Mouse (Mus musculus) inflammation-experienced regulatory T-cells, adult 6 months (primary cell): ENCODE data around the gene Cox7a2. TPM values are rescaled to one million over a fixed set of nuclear protein-coding genes. Genes with fewer than 3 reads are reported as not detected.

Source experiments
- ATAC-seq: one replicate; pipeline ENCODE4 v1.8.0; 2017
- polyA plus RNA-seq, 3 experiments: library from polyadenylated mRNA; unstranded; fragments of 100-300 nt; shearing (Covaris generic); gene quantifications; one replicate each; pipeline ENCODE4 v1.2.1; 2017

The Cox7a2 gene
- polyA plus RNA-seq, 3 experiments from 2014 or later = 249 to 393 (median 268) TPM

DNA sequence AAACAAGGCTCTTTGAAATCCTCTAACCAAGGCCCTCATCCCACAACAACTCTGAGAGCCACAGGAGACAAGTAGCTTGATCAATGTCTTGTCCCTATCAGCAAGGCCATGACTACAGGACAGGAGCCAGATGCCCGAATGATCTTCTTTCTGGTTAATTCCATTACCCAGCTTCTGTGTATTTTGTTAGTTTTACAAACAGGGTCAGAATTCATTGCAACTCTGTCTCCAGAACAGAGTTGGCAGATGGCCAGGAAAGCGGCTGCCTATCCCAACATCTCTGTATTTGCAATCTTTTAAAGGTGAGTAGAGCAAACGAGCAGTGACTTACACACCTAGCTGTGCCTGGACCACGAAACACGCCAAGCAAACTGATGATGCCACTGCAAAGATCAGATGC, 29.4 kb downstream of the Cox7a2 start:
- no peak for ATAC-seq

DNA sequence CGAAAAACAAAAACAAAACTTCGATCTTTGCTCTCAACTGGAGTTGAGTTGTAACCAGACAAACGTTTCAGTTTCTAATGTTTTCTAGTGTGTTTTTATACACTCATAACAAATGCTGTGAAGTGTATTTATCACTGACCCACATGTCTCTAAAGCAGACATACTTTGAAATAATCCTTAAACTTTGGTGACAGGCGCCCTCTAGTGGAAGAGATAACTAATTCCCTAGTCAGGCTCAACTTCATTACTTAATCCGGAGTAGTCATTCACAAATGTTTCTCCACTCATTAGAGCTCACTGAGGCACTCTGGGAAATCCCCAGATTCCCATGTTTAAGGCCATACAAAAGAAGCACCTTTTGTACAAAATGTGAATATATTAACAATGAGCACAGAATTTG, 36.6 kb downstream of the Cox7a2 start:
- ATAC-seq = no peak

DNA sequence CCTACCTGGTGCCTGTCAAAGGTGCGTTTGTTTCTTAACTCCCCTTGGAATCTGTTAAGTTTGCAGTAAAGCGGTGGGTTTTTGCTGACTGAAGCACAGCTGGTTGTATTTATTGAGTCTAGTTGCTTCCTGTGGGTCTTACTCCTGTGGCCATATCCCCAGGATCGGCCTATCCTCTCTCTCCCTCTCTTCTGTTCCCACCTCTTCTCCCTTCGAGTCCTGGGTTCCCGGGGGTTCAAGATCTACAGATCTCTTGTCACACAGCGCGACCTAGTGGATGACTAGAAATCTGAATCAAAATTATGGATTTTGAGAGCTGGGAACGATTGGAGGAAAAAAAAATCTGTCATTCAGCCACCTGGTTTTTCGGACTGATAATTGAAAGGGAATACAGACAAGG, 38.6 kb downstream of the Cox7a2 start:
- no peak for ATAC-seq

- no peak for ATAC-seq
Measured at GRCm38 (mm10) chr9:79720143-79720542, 39.5 kb downstream of the Cox7a2 start.

DNA sequence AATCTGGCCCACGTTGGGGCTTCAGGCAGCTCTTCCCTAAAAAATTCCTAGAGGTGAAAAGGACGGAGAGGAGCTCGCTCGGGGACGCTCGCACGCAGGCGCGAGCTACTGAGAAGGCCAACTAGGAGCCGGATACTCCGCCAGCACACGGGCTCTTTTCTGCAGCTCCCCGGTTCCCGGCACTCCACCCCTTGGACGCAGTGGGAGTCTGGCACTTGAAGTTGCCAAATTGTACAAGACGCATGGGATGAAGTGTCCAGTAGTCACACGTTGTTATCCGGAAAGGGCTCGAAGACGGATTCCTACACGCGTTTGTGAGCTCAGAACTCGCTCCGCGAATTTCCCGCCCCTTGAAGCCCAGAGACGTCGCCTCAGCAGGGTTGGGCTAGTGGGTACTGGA, 40.2 kb downstream of the Cox7a2 start:
- ATAC-seq = no peak

- no peak for ATAC-seq
Measured at GRCm38 (mm10) chr9:79718481-79719370, 41.0 kb downstream of the Cox7a2 start, which contains the start of gene Col12a1. Gene Col12a1, minus strand, starts transcription at chr9:79718831.

DNA sequence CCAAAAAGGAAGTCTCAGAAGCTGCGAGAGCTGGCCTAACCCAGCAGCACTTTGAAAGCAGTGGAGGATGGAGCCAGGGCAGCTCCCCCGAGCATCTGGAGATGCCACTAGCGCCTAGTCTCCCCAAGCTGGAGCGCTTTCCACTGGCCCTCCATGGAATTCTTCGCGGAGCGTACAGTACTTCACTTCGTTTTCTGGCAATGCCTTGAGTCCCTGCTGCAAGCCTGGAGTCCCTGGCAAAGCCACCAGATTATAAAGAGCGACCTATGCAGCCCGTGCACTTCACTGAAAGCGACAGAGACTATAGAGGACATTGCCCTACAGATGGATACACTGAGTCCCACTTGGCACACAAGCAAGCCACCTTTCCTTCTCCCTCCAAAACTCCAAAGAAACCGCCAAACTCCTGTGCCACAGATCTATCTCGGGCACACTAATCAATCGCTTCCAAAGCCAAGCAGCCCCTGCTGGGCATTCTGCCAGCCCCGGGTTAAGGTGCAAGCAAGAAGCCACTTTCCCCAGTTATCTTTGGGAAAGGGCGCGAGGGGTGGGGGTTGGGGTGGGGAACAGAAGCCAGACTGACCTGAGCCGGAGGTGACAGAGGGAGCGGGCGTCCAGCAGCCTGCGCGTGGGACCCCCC, 41.7 kb downstream of the Cox7a2 start:
- ATAC-seq = no peak

DNA sequence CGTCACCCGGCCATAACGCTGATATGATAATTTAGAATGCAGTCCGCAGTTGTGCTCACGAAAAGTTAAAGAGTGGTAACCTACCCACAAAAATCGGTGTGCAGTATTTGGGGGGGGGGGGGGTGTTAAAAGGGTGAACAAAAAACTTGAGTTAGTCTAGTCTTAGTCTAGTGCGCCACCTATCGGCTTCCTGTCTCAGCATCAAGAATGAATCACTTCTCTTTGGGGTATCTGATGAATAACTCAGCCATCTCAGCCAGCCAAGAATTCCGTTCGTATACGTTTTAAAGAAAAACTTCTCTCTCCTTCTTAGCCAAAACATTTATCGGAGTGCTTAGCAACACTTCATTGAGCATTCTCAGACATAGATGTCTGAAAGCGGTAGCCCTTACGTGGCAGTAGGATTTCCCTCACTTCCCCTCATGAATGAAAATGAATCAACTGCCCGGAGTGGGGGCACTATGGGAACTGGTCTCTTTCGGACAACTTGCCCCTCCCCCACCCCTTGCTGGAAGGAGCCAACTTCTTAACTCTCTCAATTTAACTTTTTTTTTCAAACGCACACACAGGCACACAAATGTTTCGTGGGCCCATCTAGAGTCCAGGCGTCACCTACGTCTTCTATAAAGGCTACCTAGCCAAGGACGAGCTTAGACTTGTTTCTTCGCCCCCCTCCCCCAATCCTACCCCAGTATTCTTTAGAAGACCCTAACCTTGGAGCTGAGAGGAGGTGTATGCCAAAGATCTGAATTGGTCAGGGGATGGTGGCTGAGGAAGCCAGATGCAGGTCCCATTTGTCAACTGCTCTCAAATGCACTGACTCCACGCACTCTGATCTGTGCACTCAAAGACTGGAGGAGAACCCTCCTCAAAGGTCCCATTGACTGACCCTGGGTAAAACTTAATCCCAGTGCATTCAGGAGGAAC, 42.5 kb downstream of the Cox7a2 start:
- no peak for ATAC-seq

DNA sequence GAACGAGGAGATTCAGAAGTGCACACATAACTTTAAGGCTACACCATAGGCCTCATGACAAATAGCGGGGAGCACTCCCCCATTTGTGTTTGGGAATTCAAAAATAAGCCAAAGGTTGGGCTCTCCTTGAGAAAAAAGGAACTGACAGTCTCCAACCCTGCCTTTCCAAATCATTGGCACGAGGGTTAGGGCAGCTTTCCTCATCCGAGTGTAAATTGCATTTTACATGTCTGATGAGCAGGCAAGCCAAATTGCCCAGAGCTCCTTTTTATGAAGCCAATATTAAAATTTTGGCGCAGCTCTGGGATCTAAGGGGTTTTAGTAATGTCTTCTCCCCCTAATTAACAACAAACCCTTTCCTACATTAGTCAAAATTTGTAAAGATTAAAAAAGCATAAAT, 43.2 kb downstream of the Cox7a2 start:
- ATAC-seq = no peak

- ATAC-seq = no peak
Measured at GRCm38 (mm10) chr9:79714471-79715045, 45.1 kb downstream of the Cox7a2 start.

Other genes with a start within 250 kb of the Cox7a2 start
- under 1 TPM in 1 of 3 experiments, not detected in 2; 0.13 TPM for gene Col12a1, start 41.0 kb downstream of the Cox7a2 start, polyA plus RNA-seq
- gene Tmem30a, start 33.6 kb upstream of the Cox7a2 start, polyA plus RNA-seq = 10 to 100 TPM; 46.2 to 64.8 (median 46.9) TPM